Mouse (Mus musculus): ENCODE data around the gene Dst.

GRCm38 (mm10) chr1:33908191-33908962 is at the start of gene Dst:
- TF ChIP-seq MYOG (IDR thresholded peaks at IDR 0.05; ENCODE audit: control insufficient read depth in 1 of 3, insufficient read depth in 1 of 3, insufficient read length in 2 of 3, low read depth in 2 of 3) (no peak), MAX (IDR thresholded peaks at IDR 0.05; ENCODE audit: low read depth) (no peak), POLR2A (IDR thresholded peaks at IDR 0.05; ENCODE audit: insufficient read length, low read depth) (no peak), MYOD1 (IDR thresholded peaks at IDR 0.05; ENCODE audit: control insufficient read depth in 1 of 3, insufficient read length in 2 of 3, low read depth in 2 of 3) (no peak), POLR2AphosphoS2 (IDR thresholded peaks at IDR 0.05; ENCODE audit: insufficient read length, low read depth) (no peak)

Measured in myocyte (in vitro differentiated cells).